In the genomic region with DNA sequence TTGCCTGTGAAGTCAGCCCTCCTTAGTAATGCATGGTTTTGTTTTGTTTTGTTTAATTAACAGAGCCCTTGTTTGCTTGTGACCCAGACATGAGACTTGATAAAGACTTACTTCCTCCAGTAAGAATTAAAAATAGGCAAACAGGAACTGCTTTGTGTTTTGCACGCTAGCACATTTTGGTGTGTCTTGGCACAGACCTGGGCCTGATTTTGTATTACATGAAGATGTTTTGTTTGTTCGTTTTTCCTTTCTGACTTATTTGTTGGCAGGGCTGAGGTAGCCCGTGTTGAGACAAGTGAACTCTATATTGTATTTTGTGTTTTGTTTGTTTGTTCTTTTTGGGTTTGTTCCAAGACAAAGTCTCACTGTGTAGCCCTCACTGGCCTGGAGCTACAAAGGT, we compare ENCODE assay signal across 8 mouse cellular contexts. TPM values are rescaled to one million over a fixed set of nuclear protein-coding genes. Genes with fewer than 3 reads are reported as not detected.
DNase-seq lines count a peak whose midpoint lies in the region; ATAC-seq and TF ChIP-seq lines count a peak whose summit lies in the region.

No protein-coding gene starts in this region.

- H3K79me2 ChIP-seq in MEL (ENCODE audit: control insufficient read depth, insufficient read depth, low read length, poor library complexity) = peaks cover 50% of the 10 kb centered on the region

- TF ChIP-seq RAD21 in MEL (IDR thresholded peaks at IDR 0.05; ENCODE audit: low read depth, low read length) = no peak

- WGBS in heart, postnatal 0 days = 35% methylated on average over 3 of the region's 3 CpGs
- WGBS in lung, postnatal 0 days = 26% methylated on average over 3 of the region's 3 CpGs

- TF ChIP-seq POLR2A in MEL (IDR thresholded peaks at IDR 0.05; ENCODE audit: control insufficient read depth in 1 of 2, insufficient read depth in 1 of 2, low read depth in 1 of 2, low read length in 2 of 2, poor library complexity in 1 of 2) = no peak

- H3K36me3 ChIP-seq in MEL (ENCODE audit: control insufficient read depth in 1 of 2, insufficient read depth in 2 of 2, low read length in 2 of 2) = no peaks in the 10 kb centered on the region; a peak in 1 of 4 replicates
- no peaks in the 10 kb centered on the region for H3K36me3 ChIP-seq in heart, postnatal 0 days (replicated peaks; ENCODE audit: control insufficient read depth, insufficient read depth, low read length)
- no peaks in the 10 kb centered on the region for H3K36me3 ChIP-seq in lung, postnatal 0 days (ENCODE audit: insufficient read depth, low read length)

- no peaks in the 10 kb centered on the region for H3K27me3 ChIP-seq in MEL (ENCODE audit: control insufficient read depth in 1 of 2, insufficient read depth in 2 of 2, low read length in 2 of 2)
- no peaks in the 10 kb centered on the region for H3K27me3 ChIP-seq in heart, postnatal 0 days (ENCODE audit: control insufficient read depth, insufficient read depth, low read length)
- no peaks in the 10 kb centered on the region for H3K27me3 ChIP-seq in lung, postnatal 0 days (replicated peaks; ENCODE audit: insufficient read depth, low read length)

- H3K4me2 ChIP-seq in heart, postnatal 0 days (ENCODE audit: low read depth, low read length) = peak overlapping the region; percentile 83
- peak overlapping the region; percentile 69 for H3K4me2 ChIP-seq in lung, postnatal 0 days (replicated peaks; ENCODE audit: low read depth, low read length)

- peak in 1 of 2 experiments; percentile 28; a peak in 1 of 4 replicates for TF ChIP-seq EP300 in MEL (IDR thresholded peaks at IDR 0.05; ENCODE audit: low read depth in 1 of 2, low read length in 2 of 2)
- TF ChIP-seq EP300 in heart, postnatal 0 days (IDR thresholded peaks at IDR 0.05; ENCODE audit: low read depth) = no peak
- TF ChIP-seq EP300 in lung, postnatal 0 days (IDR thresholded peaks at IDR 0.05) = no peak; the same call in 1 of the 2 replicates

- no peaks in the 10 kb centered on the region for H3K9me3 ChIP-seq in MEL (replicated peaks; ENCODE audit: insufficient read depth, low read length)
- no peaks in the 10 kb centered on the region for H3K9me3 ChIP-seq in heart, postnatal 0 days (replicated peaks; ENCODE audit: control insufficient read depth, low read length)
- no peaks in the 10 kb centered on the region for H3K9me3 ChIP-seq in lung, postnatal 0 days (ENCODE audit: low read length)

- ATAC-seq in heart, postnatal 0 days (ENCODE audit: insufficient read depth, low read depth) = no peak
- ATAC-seq in lung, postnatal 0 days = peak; percentile 3; the same call in 1 of the 2 replicates

- TF ChIP-seq CTCF in MEL (IDR thresholded peaks at IDR 0.05 in 2 of 3, conservative IDR thresholded peaks at IDR 0.05 in 1 of 3; ENCODE audit: control insufficient read depth in 1 of 3, insufficient read depth in 1 of 3, low read depth in 2 of 3, low read length in 3 of 3, poor library complexity in 1 of 3, severe bottlenecking in 1 of 3) = no peak
- TF ChIP-seq CTCF in heart, postnatal 0 days (IDR thresholded peaks at IDR 0.05; ENCODE audit: low read depth) = no peak
- TF ChIP-seq CTCF in lung, postnatal 0 days (IDR thresholded peaks at IDR 0.05) = no peak

- peak; percentile 10 for DNase-seq in CD4-positive helper T cell, adult 2 months (ENCODE audit: low read depth, low spot score)
- peak; percentile 64 for DNase-seq in MEL (ENCODE audit: low read depth, low spot score)
- no peak for DNase-seq in heart, postnatal 0 days (ENCODE audit: low spot score)
- peak; percentile 37 for DNase-seq in lung, postnatal 0 days (ENCODE audit: low spot score)
- DNase-seq in right cerebral cortex, adult 18-20 months = no peak
- DNase-seq in frontal cortex, postnatal 25 days (ENCODE audit: low spot score in 2 of 2) = no peak
- DNase-seq in frontal cortex, postnatal 36 days (ENCODE audit: low spot score in 2 of 2) = no peak
- DNase-seq in frontal cortex, postnatal 10 days (ENCODE audit: low spot score in 2 of 2) = no peak

- H3K27ac ChIP-seq in MEL (ENCODE audit: control insufficient read depth, low read depth, low read length) = no peak overlapping the region
- peak overlapping the region; percentile 78; the same call in 1 of the 2 replicates for H3K27ac ChIP-seq in heart, postnatal 0 days (ENCODE audit: low read depth)
- no peak overlapping the region for H3K27ac ChIP-seq in lung, postnatal 0 days (ENCODE audit: low read length)

- H3K4me3 ChIP-seq in MEL (ENCODE audit: control insufficient read depth in 1 of 2, insufficient read depth in 1 of 2, low read depth in 2 of 2, low read length in 2 of 2) = peak overlapping the region; percentile 82 to 94
- H3K4me3 ChIP-seq in heart, postnatal 0 days (ENCODE audit: low read depth, low read length) = peak overlapping the region; percentile 96
- H3K4me3 ChIP-seq in lung, postnatal 0 days (ENCODE audit: low read depth, low read length) = peak overlapping the region; percentile 69

- peaks cover 3 to 8% of the 10 kb centered on the region in 2 experiments for H3K4me1 ChIP-seq in MEL (ENCODE audit: control insufficient read depth in 1 of 2, insufficient read depth in 2 of 2, low read length in 2 of 2)
- H3K4me1 ChIP-seq in heart, postnatal 0 days (ENCODE audit: control insufficient read depth, insufficient read depth) = peaks cover 3% of the 10 kb centered on the region; the same call in 1 of the 2 replicates
- peaks cover 3% of the 10 kb centered on the region; the same call in 1 of the 2 replicates for H3K4me1 ChIP-seq in lung, postnatal 0 days (ENCODE audit: insufficient read depth, low read depth, low read length)

- H3K9ac ChIP-seq in MEL (ENCODE audit: control insufficient read depth, low read depth, low read length, poor library complexity, severe bottlenecking) = peak overlapping the region; percentile 86
- peak overlapping the region; percentile 74 for H3K9ac ChIP-seq in heart, postnatal 0 days (replicated peaks; ENCODE audit: low read depth, low read length)
- no peak overlapping the region for H3K9ac ChIP-seq in lung, postnatal 0 days (replicated peaks; ENCODE audit: low read depth)

TF ChIP-seq in MEL, 35 proteins besides CTCF, POLR2A, EP300 and RAD21 (continues in another document):
- TF ChIP-seq MYC (IDR thresholded peaks at IDR 0.05; ENCODE audit: low read depth, low read length) = peak; percentile 66
- TF ChIP-seq UBTF (IDR thresholded peaks at IDR 0.05; ENCODE audit: borderline replicate concordance, insufficient read depth, low read depth, low read length) = no peak
- no peak for TF ChIP-seq CHD1 (IDR thresholded peaks at IDR 0.05; ENCODE audit: low read depth, low read length)
- TF ChIP-seq HCFC1 (IDR thresholded peaks at IDR 0.05; ENCODE audit: low read depth, low read length) = no peak; the same call in 1 of the 2 replicates
- no peak for TF ChIP-seq MAZ (IDR thresholded peaks at IDR 0.05; ENCODE audit: low read depth, low read length)
- no peak for TF ChIP-seq ZMIZ1 (IDR thresholded peaks at IDR 0.05; ENCODE audit: low read depth, low read length)
- no peak for TF ChIP-seq RCOR1 (IDR thresholded peaks at IDR 0.05; ENCODE audit: low read depth, low read length)
- TF ChIP-seq USF2 (IDR thresholded peaks at IDR 0.05; ENCODE audit: borderline replicate concordance in 1 of 2, insufficient read depth in 1 of 2, low read depth in 1 of 2, low read length in 2 of 2) = no peak
- TF ChIP-seq NRF1 (IDR thresholded peaks at IDR 0.05; ENCODE audit: insufficient read depth, low read depth, low read length, poor library complexity, severe bottlenecking) = no peak
- TF ChIP-seq BHLHE40 (IDR thresholded peaks at IDR 0.05; ENCODE audit: borderline replicate concordance, low read depth, low read length) = no peak
- no peak for TF ChIP-seq GABPA (IDR thresholded peaks at IDR 0.05; ENCODE audit: low read depth, low read length)
- no peak for TF ChIP-seq POLR2AphosphoS2 (IDR thresholded peaks at IDR 0.05; ENCODE audit: low read length)
- no peak for TF ChIP-seq MAFK (IDR thresholded peaks at IDR 0.05; ENCODE audit: borderline replicate concordance, low read depth, low read length)
- no peak for TF ChIP-seq CHD2 (IDR thresholded peaks at IDR 0.05; ENCODE audit: low read length)
- 0 out of 2 replicates have a peak, but pooled peaks have one; percentile 24 for TF ChIP-seq ELF1 (IDR thresholded peaks at IDR 0.05; ENCODE audit: low read depth, low read length)

RNA-seq across cellular contexts. Expression of a gene that starts 0.8 kb away (rescaled TPM):
- total RNA-seq in MEL (2012; rRNA removed) = 87.9 and 88.0 TPM in 2 replicates
- polyA plus RNA-seq in MEL (2012; ENCODE audit: insufficient read depth in 1 of 2, insufficient read length in 2 of 2, low read depth in 1 of 2, low replicate concordance in 2 of 2, missing spikeins in 1 of 2) = 100 to 1,000 TPM in 1 of 2 experiments, not detected in 1; 101 TPM
- total RNA-seq in heart, postnatal 0 days (2014; rRNA removed; ENCODE audit: low replicate concordance) = 29.2 and 68.5 TPM in 2 replicates
- 54.4 and 57.3 TPM in 2 replicates for polyA plus RNA-seq in heart, postnatal 0 days (2015; fragmentation: Nextera tagmentation; extraction: Ambion mirVana)
- polyA plus RNA-seq in lung, postnatal 0 days (2015; fragmentation: Nextera tagmentation; extraction: Ambion mirVana) = 113 and 115 TPM in 2 replicates

RNA-seq across cellular contexts. Expression of a gene that starts 25.5 kb away (rescaled TPM):
- total RNA-seq in MEL (2012; rRNA removed) = 0.03 and 0.04 TPM in 2 replicates
- polyA plus RNA-seq in MEL (2012; ENCODE audit: insufficient read depth in 1 of 2, insufficient read length in 2 of 2, low read depth in 1 of 2, low replicate concordance in 2 of 2, missing spikeins in 1 of 2) = under 1 TPM in 1 of 2 experiments, not detected in 1; 0.10 TPM
- not detected in 2 replicates for total RNA-seq in heart, postnatal 0 days (2014; rRNA removed; ENCODE audit: low replicate concordance)
- polyA plus RNA-seq in heart, postnatal 0 days (2015; fragmentation: Nextera tagmentation; extraction: Ambion mirVana) = 0.10 TPM in 1 of 2 replicates, not detected in the other
- 7.6 and 7.7 TPM in 2 replicates for polyA plus RNA-seq in lung, postnatal 0 days (2015; fragmentation: Nextera tagmentation; extraction: Ambion mirVana)

RNA-seq across cellular contexts. Expression of a gene that starts 29.0 kb away (rescaled TPM):
- 89.6 and 105 TPM in 2 replicates for total RNA-seq in MEL (2012; rRNA removed)
- polyA plus RNA-seq in MEL (2012; ENCODE audit: insufficient read depth in 1 of 2, insufficient read length in 2 of 2, low read depth in 1 of 2, low replicate concordance in 2 of 2, missing spikeins in 1 of 2) = 10 to 100 TPM in 1 of 2 experiments, not detected in 1; 56.2 TPM
- 878 and 986 TPM in 2 replicates for total RNA-seq in heart, postnatal 0 days (2014; rRNA removed; ENCODE audit: low replicate concordance)
- polyA plus RNA-seq in heart, postnatal 0 days (2015; fragmentation: Nextera tagmentation; extraction: Ambion mirVana) = 744 and 806 TPM in 2 replicates
- polyA plus RNA-seq in lung, postnatal 0 days (2015; fragmentation: Nextera tagmentation; extraction: Ambion mirVana) = 283 and 288 TPM in 2 replicates

RNA-seq across cellular contexts. Expression of a gene that starts 44.0 kb away (rescaled TPM):
- total RNA-seq in MEL (2012; rRNA removed) = not detected in 2 replicates
- polyA plus RNA-seq in MEL (2012; ENCODE audit: insufficient read depth in 1 of 2, insufficient read length in 2 of 2, low read depth in 1 of 2, low replicate concordance in 2 of 2, missing spikeins in 1 of 2) = under 1 TPM in 1 of 2 experiments, not detected in 1; 0.15 TPM
- total RNA-seq in heart, postnatal 0 days (2014; rRNA removed; ENCODE audit: low replicate concordance) = 0.19 and 2.1 TPM in 2 replicates
- polyA plus RNA-seq in heart, postnatal 0 days (2015; fragmentation: Nextera tagmentation; extraction: Ambion mirVana) = 3.7 and 4.0 TPM in 2 replicates
- 0.93 and 1.3 TPM in 2 replicates for polyA plus RNA-seq in lung, postnatal 0 days (2015; fragmentation: Nextera tagmentation; extraction: Ambion mirVana)

Comparison
In these comparisons a context has a peak if more than half of its experiments do, and no peak if none do; other contexts are left out.
1. DNase-seq: peak in CD4-positive helper T cell, adult 2 months (single experiment), MEL (single experiment) and lung, postnatal 0 days (single experiment); none in heart, postnatal 0 days (single experiment), right cerebral cortex, adult 18-20 months (single experiment), frontal cortex, postnatal 25 days (0 of 2), frontal cortex, postnatal 36 days (0 of 2) and frontal cortex, postnatal 10 days (0 of 2).
2. Peak in every context shown above with its lines, with median percentiles within 50 percentile points of each other: H3K4me3 ChIP-seq.